Mouse (Mus musculus): ENCODE results near the gene Hjurp.

DNA sequence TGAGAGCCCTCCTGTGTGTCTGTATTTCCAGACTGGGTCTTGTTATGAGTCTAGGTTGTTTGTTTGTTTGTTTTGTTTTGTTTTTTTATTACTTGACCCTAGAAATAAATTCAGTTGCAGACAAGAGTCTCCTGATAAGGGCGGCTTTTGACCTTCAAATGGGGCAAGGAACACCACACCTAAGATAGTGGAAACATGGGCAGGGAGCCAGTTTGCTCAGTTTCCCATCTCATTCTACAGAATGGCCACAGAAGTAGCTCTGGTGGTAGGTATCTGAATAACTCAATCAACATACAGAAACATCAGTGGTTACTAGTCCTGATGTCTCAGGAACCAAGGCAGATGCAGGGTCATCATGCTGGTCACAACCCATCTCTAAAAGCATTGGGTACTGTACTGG lies 17.2 kb upstream of the Hjurp start:
- no peak for TF ChIP-seq CTCF (IDR thresholded peaks at IDR 0.05; ENCODE audit: low read depth, low read length)
- no peak for TF ChIP-seq POLR2A (IDR thresholded peaks at IDR 0.05; ENCODE audit: insufficient read depth, low read length)

All from ES-Bruce4 (cell line).